Mouse (Mus musculus) embryonic fibroblast, embryonic 13.5 days (primary cell): ENCODE measurements around the gene Siglecg. TPM values are rescaled to one million over a fixed set of nuclear protein-coding genes. Genes with fewer than 3 reads are reported as not detected.
A peak's percentile ranks its signal among the peaks of the same experiment; 100 is the strongest.

ENCODE experiments used
- H3K27ac ChIP-seq: 2 replicates; pipeline ENCODE4 v1.5.1; 2012; ENCODE audit warnings: low read length, control low read depth, inconsistent platforms; ENCODE audit not compliant: insufficient read depth
- H3K4me1 ChIP-seq: 2 replicates; pipeline ENCODE4 v1.6.1; 2011; ENCODE audit warnings: low read length; ENCODE audit not compliant: control insufficient read depth, insufficient read depth
- H3K4me3 ChIP-seq: 2 replicates; pipeline ENCODE4 v1.5.1; 2011; ENCODE audit warnings: mild to moderate bottlenecking, control low read depth, low read length; ENCODE audit not compliant: insufficient read depth
- CTCF ChIP-seq: IDR thresholded peaks from 2 replicates; pipeline ENCODE4 v1.5.1; 2011; ENCODE audit warnings: mild to moderate bottlenecking, control low read depth, low read length, moderate library complexity, borderline replicate concordance; ENCODE audit not compliant: insufficient read depth
- POLR2A ChIP-seq: IDR thresholded peaks from 2 replicates; pipeline ENCODE4 v1.6.1; 2011; ENCODE audit warnings: low read depth, mild to moderate bottlenecking, control low read depth, low read length, moderate library complexity
- polyA plus RNA-seq: library from polyadenylated mRNA; stranded (reverse); fragments of >200 nt; gene quantifications from 2 replicates; pipeline ENCODE4 v1.2.4, GENCODE M21; 2011; ENCODE audit warnings: low read depth; ENCODE audit not compliant: missing spikeins, insufficient read length

Siglecg gene
- polyA plus RNA-seq, 1 experiment = 12.5 TPM

DNA sequence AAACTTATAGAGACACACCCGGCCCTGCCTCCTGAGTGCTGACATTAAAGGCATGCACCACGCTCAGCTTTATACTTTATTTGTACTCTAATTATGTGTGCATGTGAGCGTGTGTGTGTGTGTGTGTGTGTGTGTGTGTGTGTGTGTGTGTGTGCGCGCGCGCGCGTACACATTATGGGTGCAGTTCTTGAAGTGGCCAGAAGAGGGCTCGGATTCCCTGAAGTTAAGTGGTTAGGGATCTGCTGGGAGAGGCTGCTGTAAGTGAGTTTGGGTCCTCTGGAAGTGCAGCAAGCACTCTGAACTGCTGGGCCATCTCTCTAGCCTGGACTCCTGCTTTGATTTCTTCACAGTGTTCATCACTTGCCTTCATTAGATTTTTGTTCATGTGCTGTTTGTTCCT, 9.3 kb downstream of the Siglecg start:
- H3K4me1 ChIP-seq = no peaks in the 10 kb centered on the region
- no peak overlapping the region for H3K4me3 ChIP-seq
- no peak for TF ChIP-seq POLR2A
- no peak for TF ChIP-seq CTCF
- H3K27ac ChIP-seq = no peak overlapping the region

GRCm38 (mm10) chr7:43422995-43423617, 15.1 kb downstream of the Siglecg start:
- TF ChIP-seq POLR2A (no peak), CTCF (peak; percentile 97)
- no peak overlapping the region for H3K27ac ChIP-seq
- H3K4me3 ChIP-seq = no peak overlapping the region
- H3K4me1 ChIP-seq = no peaks in the 10 kb centered on the region

GRCm38 (mm10) chr7:43423991-43424625, 16.1 kb downstream of the Siglecg start:
- no peak overlapping the region for H3K4me3 ChIP-seq
- H3K27ac ChIP-seq = no peak overlapping the region
- no peak for TF ChIP-seq CTCF
- no peak for TF ChIP-seq POLR2A
- no peaks in the 10 kb centered on the region for H3K4me1 ChIP-seq

GRCm38 (mm10) chr7:43427406-43427805, 19.4 kb downstream of the Siglecg start, which contains the start of gene Lim2:
TSS of gene Lim2 (plus strand) at chr7:43427670.
- no peak within 1 kb of the TSS for H3K27ac ChIP-seq
- H3K4me1 ChIP-seq = no peaks in the 10 kb centered on the region
- TF ChIP-seq POLR2A (no peak), CTCF (no peak)
- H3K4me3 ChIP-seq = no peak within 1 kb of the TSS

DNA sequence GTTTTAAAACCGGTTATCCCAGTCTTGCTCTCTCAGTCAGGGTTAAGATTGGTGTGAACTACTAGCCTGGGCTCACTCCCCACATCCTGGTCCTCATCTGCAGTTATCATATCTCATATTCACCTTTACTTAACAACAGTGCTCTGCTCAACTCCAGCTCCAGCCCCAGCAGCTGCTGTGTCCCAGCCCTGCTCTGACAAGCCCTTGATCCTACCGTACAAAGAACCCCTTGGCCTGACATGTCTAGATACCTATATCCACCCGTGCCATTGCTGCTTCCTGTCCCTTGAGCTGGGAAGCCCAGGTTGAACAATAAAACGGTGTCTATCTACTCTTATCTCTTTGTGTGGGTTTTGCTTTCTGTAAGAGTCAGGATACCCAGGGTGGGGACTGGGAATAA, 21.5 kb downstream of the Siglecg start:
- Histone ChIP-seq H3K27ac (no peak overlapping the region), H3K4me1 (no peaks in the 10 kb centered on the region; the same call in 1 of the 2 replicates), H3K4me3 (no peak overlapping the region)
- no peak for TF ChIP-seq CTCF
- TF ChIP-seq POLR2A = no peak

- Histone ChIP-seq H3K4me1 (no peaks in the 10 kb centered on the region; the same call in 1 of the 2 replicates), H3K4me3 (no peak overlapping the region), H3K27ac (no peak overlapping the region)
- TF ChIP-seq POLR2A (no peak), CTCF (no peak)
These were observed 24.9 kb downstream of the Siglecg start for GRCm38 (mm10) chr7:43432891-43433290.

GRCm38 (mm10) chr7:43434676-43435075, 26.7 kb downstream of the Siglecg start:
- H3K27ac ChIP-seq = no peak overlapping the region
- H3K4me3 ChIP-seq = no peak overlapping the region
- H3K4me1 ChIP-seq = no peaks in the 10 kb centered on the region; the same call in 1 of the 2 replicates
- TF ChIP-seq CTCF (no peak), POLR2A (no peak)

- no peaks in the 10 kb centered on the region; the same call in 1 of the 2 replicates for H3K4me1 ChIP-seq
- TF ChIP-seq POLR2A (no peak), CTCF (no peak)
- H3K27ac ChIP-seq = no peak within 1 kb of the TSS
- H3K4me3 ChIP-seq = no peak within 1 kb of the TSS
These were observed 28.6 kb downstream of the Siglecg start, which contains the start of gene Nkg7 for GRCm38 (mm10) chr7:43436341-43437255. TSS of gene Nkg7 (plus strand) at chr7:43437073.

DNA sequence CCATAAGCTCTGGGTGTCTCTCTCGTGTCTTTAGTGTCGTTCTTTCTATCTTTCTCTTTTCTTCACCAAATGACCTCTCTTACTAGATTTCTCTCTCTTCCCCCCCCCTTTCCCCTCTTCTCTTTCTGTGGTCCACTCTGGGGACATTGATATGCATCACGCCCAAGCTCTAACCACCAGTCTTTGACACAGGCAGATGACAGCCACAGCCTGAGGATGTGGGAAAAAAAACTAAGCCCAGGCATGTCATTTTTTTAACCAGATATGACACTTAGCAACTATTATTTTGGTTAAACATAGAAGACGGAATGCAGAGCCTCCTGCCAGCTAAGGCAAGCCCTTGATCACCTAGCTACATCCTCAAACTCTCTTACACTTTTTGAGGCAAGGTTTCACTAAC, 30.6 kb downstream of the Siglecg start:
- Histone ChIP-seq H3K4me3 (no peak overlapping the region), H3K4me1 (peaks cover 2% of the 10 kb centered on the region; the same call in 1 of the 2 replicates), H3K27ac (no peak overlapping the region)
- TF ChIP-seq CTCF (no peak), POLR2A (no peak)

GRCm38 (mm10) chr7:43440482-43440881, 32.5 kb downstream of the Siglecg start, which contains the start of gene Cldnd2:
TSS of gene Cldnd2 (plus strand) at chr7:43440782.
- no peak within 1 kb of the TSS for H3K27ac ChIP-seq
- TF ChIP-seq CTCF = no peak
- no peak for TF ChIP-seq POLR2A
- H3K4me1 ChIP-seq = 0 out of 2 replicates have a peak, but pooled peaks cover 2% of the 10 kb centered on the region

More at GRCm38 (mm10) chr7:43440482-43440881, 32.5 kb downstream of the Siglecg start, which contains the start of gene Cldnd2:
- H3K4me3 ChIP-seq = no peak within 1 kb of the TSS
